Mouse (Mus musculus): ENCODE measurements at regions not wholly inside any gene's neighbourhood (a gene's known extent, or its start where the extent isn't known, plus 50 kb on each side); places are given as distances from the start of the nearest gene placed in this dataset.

DNA sequence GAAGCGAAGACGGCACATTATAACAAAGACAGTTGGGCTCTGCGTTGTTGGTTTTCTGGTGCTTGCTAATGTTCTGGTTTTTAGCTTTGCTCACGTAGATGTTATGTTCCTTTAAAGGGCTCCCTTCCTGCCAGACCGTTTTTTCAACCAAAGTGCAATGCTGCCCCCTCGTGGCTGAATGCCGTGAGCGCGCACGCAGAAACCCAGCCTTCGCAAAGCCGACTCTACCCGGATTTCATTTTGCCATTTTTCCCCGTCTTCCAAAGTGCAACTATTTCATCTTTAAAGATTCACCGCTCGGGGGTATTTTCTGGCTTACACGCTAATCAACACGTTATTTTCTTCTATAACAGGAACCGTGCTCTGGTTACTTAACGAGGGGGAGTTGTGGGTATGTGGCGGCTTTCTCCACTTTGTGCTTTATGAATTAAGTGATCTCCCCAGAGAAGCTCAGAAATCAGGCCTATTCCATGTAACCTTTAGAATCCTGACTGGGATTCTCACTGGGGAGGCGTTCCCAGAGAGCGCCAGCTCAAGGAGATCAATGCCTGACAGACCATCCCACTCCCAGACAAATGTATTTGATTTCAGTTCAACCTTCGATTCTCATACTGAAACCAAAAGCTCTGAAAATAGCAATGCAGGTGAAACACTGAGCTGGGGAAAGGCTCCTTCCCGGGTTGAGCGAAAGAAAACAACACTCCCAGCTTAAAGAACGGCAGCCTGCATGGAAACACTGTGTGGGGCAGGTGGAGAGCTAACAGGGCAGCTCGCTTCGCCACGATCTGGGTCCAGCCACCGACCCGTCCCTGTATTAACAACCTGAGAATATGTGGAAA, 318.0 kb upstream of the Noct start:
- Histone ChIP-seq H3K27ac (ENCODE audit: control insufficient read depth, insufficient read depth, low read length) (peak overlapping the region; percentile 81), H3K4me3 (ENCODE audit: control insufficient read depth, insufficient read depth, low read length) (peak overlapping the region; percentile 33), H3K27me3 (ENCODE audit: control insufficient read depth, insufficient read depth, low read length) (no peaks in the 10 kb centered on the region), H3K36me3 (ENCODE audit: control insufficient read depth, insufficient read depth, low read length) (no peaks in the 10 kb centered on the region), H3K4me1 (replicated peaks; ENCODE audit: control insufficient read depth, insufficient read depth, low read length) (peaks cover 29% of the 10 kb centered on the region)
- DNase-seq, result peak; percentile 94
- TF ChIP-seq CTCF (IDR thresholded peaks at IDR 0.05; ENCODE audit: borderline replicate concordance, control insufficient read depth, extremely low read depth, insufficient read depth, low read length, poor library complexity) (peak; percentile 97), POLR2A (IDR thresholded peaks at IDR 0.05; ENCODE audit: control insufficient read depth, extremely low read depth, insufficient read depth, low read length, poor library complexity) (no peak)
- 8% methylated on average over 32 of the region's 32 CpGs for WGBS

GRCm38 (mm10) chr3:50912980-50913518, 311.2 kb upstream of the Noct start:
- Histone ChIP-seq H3K4me1 (replicated peaks; ENCODE audit: control insufficient read depth, insufficient read depth, low read length) (no peaks in the 10 kb centered on the region), H3K36me3 (ENCODE audit: control insufficient read depth, insufficient read depth, low read length) (no peaks in the 10 kb centered on the region), H3K27ac (ENCODE audit: control insufficient read depth, insufficient read depth, low read length) (no peak overlapping the region), H3K4me3 (ENCODE audit: control insufficient read depth, insufficient read depth, low read length) (no peak overlapping the region), H3K27me3 (ENCODE audit: control insufficient read depth, insufficient read depth, low read length) (no peaks in the 10 kb centered on the region)
- WGBS, result 90% methylated on average over 5 of the region's 5 CpGs
- no peak for DNase-seq
- TF ChIP-seq POLR2A (IDR thresholded peaks at IDR 0.05; ENCODE audit: control insufficient read depth, extremely low read depth, insufficient read depth, low read length, poor library complexity), result no peak
- TF ChIP-seq CTCF (IDR thresholded peaks at IDR 0.05; ENCODE audit: borderline replicate concordance, control insufficient read depth, extremely low read depth, insufficient read depth, low read length, poor library complexity), result no peak

DNA sequence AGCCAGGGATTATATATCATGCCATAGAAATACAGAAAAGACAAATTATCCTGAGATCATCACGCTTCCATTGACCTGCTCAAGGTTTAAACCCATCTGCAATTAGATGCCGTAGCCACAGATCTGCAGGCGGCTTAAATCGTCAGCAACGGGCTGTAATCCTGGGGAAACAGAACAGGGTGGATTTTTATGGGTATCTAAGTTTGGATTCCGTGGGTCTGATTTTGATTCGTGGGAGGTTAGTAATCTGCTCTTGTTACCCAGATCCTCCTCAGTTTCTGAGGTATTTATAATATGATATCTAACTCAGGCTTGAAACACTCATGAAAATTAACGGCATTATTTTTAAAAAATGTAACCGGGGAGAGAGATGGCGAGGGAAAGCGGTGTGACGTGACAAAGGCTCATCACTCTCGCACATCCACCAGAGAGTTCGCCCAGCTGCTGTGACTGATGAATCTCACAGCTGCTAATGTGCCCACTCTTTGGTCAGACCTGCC, 309.3 kb upstream of the Noct start:
- no peaks in the 10 kb centered on the region for H3K4me1 ChIP-seq (replicated peaks; ENCODE audit: control insufficient read depth, insufficient read depth, low read length)
- H3K27ac ChIP-seq (ENCODE audit: control insufficient read depth, insufficient read depth, low read length), result no peak overlapping the region
- H3K36me3 ChIP-seq (ENCODE audit: control insufficient read depth, insufficient read depth, low read length), result no peaks in the 10 kb centered on the region
- WGBS, result 94% methylated on average over 14 of the region's 14 CpGs
- H3K4me3 ChIP-seq (ENCODE audit: control insufficient read depth, insufficient read depth, low read length), result no peak overlapping the region
- H3K27me3 ChIP-seq (ENCODE audit: control insufficient read depth, insufficient read depth, low read length), result no peaks in the 10 kb centered on the region
- no peak for DNase-seq
- TF ChIP-seq CTCF (IDR thresholded peaks at IDR 0.05; ENCODE audit: borderline replicate concordance, control insufficient read depth, extremely low read depth, insufficient read depth, low read length, poor library complexity), result no peak
- TF ChIP-seq POLR2A (IDR thresholded peaks at IDR 0.05; ENCODE audit: control insufficient read depth, extremely low read depth, insufficient read depth, low read length, poor library complexity), result no peak

GRCm38 (mm10) chr3:50916305-50916854, 307.9 kb upstream of the Noct start:
- TF ChIP-seq POLR2A (IDR thresholded peaks at IDR 0.05; ENCODE audit: control insufficient read depth, extremely low read depth, insufficient read depth, low read length, poor library complexity) (no peak), CTCF (IDR thresholded peaks at IDR 0.05; ENCODE audit: borderline replicate concordance, control insufficient read depth, extremely low read depth, insufficient read depth, low read length, poor library complexity) (no peak)
- no peak for DNase-seq
- Histone ChIP-seq H3K27ac (ENCODE audit: control insufficient read depth, insufficient read depth, low read length) (no peak overlapping the region), H3K27me3 (ENCODE audit: control insufficient read depth, insufficient read depth, low read length) (no peaks in the 10 kb centered on the region), H3K4me3 (ENCODE audit: control insufficient read depth, insufficient read depth, low read length) (no peak overlapping the region), H3K4me1 (replicated peaks; ENCODE audit: control insufficient read depth, insufficient read depth, low read length) (no peaks in the 10 kb centered on the region), H3K36me3 (ENCODE audit: control insufficient read depth, insufficient read depth, low read length) (no peaks in the 10 kb centered on the region)
- 90% methylated on average over 5 of the region's 5 CpGs for WGBS

DNA sequence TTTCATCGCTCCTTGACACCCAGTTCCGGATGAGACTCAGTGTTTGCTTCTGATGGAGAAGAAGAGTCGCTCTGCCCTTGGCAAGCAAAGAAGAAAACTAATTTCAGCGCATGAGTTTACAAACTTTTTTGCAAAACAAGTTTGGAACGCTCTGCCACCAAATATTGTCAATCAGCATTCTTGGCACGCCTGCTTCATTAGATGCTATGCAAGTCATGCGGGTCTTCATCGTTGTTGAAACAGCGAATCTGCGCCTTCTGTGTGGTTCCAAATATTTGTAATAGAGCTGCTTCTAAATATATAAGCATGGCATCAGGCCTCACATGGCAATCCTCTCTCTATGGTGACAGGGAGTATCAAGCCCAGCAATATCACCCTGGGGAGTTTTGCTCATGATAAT, 301.9 kb upstream of the Noct start:
- H3K27ac ChIP-seq (ENCODE audit: control insufficient read depth, insufficient read depth, low read length), result no peak overlapping the region
- H3K36me3 ChIP-seq (ENCODE audit: control insufficient read depth, insufficient read depth, low read length), result no peaks in the 10 kb centered on the region
- TF ChIP-seq CTCF (IDR thresholded peaks at IDR 0.05; ENCODE audit: borderline replicate concordance, control insufficient read depth, extremely low read depth, insufficient read depth, low read length, poor library complexity) (no peak), POLR2A (IDR thresholded peaks at IDR 0.05; ENCODE audit: control insufficient read depth, extremely low read depth, insufficient read depth, low read length, poor library complexity) (no peak)
- no peaks in the 10 kb centered on the region for H3K4me1 ChIP-seq (replicated peaks; ENCODE audit: control insufficient read depth, insufficient read depth, low read length)
- 96% methylated on average over 10 of the region's 10 CpGs for WGBS
- no peak for DNase-seq
- no peaks in the 10 kb centered on the region for H3K27me3 ChIP-seq (ENCODE audit: control insufficient read depth, insufficient read depth, low read length)
- H3K4me3 ChIP-seq (ENCODE audit: control insufficient read depth, insufficient read depth, low read length), result no peak overlapping the region

DNA sequence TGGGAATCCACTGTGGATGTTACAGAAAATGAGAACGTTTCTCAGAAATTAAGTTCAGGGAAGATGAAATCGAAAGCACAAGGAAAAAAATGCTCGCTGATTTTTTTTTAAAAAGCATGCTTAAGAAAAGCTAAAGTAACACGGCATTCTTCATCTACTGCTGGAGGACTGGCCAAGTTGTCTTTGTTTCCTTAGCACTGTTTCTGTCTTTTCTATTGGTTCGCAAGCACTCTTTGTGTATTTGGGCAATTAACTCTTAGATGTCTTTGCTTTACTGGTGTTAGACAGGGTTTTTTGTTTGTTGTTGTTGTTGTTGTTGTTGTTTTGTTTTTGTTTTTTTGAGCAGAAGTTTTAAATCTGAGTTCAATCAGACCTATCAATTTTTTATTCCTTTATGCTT, 301.4 kb upstream of the Noct start:
- no peak overlapping the region for H3K27ac ChIP-seq (ENCODE audit: control insufficient read depth, insufficient read depth, low read length)
- H3K27me3 ChIP-seq (ENCODE audit: control insufficient read depth, insufficient read depth, low read length), result no peaks in the 10 kb centered on the region
- H3K36me3 ChIP-seq (ENCODE audit: control insufficient read depth, insufficient read depth, low read length), result no peaks in the 10 kb centered on the region
- no peak for DNase-seq
- H3K4me1 ChIP-seq (replicated peaks; ENCODE audit: control insufficient read depth, insufficient read depth, low read length), result no peaks in the 10 kb centered on the region
- WGBS, result 91% methylated on average over 5 of the region's 5 CpGs
- TF ChIP-seq CTCF (IDR thresholded peaks at IDR 0.05; ENCODE audit: borderline replicate concordance, control insufficient read depth, extremely low read depth, insufficient read depth, low read length, poor library complexity) (no peak), POLR2A (IDR thresholded peaks at IDR 0.05; ENCODE audit: control insufficient read depth, extremely low read depth, insufficient read depth, low read length, poor library complexity) (no peak)
- H3K4me3 ChIP-seq (ENCODE audit: control insufficient read depth, insufficient read depth, low read length), result no peak overlapping the region

Measured in thymus, adult 2 months (tissue).